Mouse (Mus musculus) MEL (cell line): ENCODE data around the gene Arhgef39.

Experiments used
- BHLHE40 ChIP-seq: IDR thresholded peaks from 2 replicates; pipeline ENCODE4 v1.6.1; 2012; ENCODE audit warnings: low read depth, mild to moderate bottlenecking, inconsistent platforms, low read length, improper control_type of control experiment, borderline replicate concordance
- CHD1 ChIP-seq: IDR thresholded peaks from 2 replicates; pipeline ENCODE4 v1.6.1; 2012; ENCODE audit warnings: low read depth, mild to moderate bottlenecking, inconsistent platforms, low read length, improper control_type of control experiment
- CTCF ChIP-seq, 3 experiments: IDR thresholded peaks in 2 of 3; conservative IDR thresholded peaks in 1 of 3; 2 replicates each; pipeline ENCODE4 v1.5.1; 2011 to 2012; ENCODE audit warnings: low read length in 3 of 3, low read depth in 2 of 3, mild to moderate bottlenecking in 2 of 3, improper control_type of control experiment in 1 of 3, inconsistent platforms in 1 of 3, mixed read lengths in 1 of 3, moderate library complexity in 1 of 3; ENCODE audit not compliant: control insufficient read depth in 1 of 3, insufficient read depth in 1 of 3, poor library complexity in 1 of 3, severe bottlenecking in 1 of 3
- EP300 ChIP-seq, 2 experiments: IDR thresholded peaks; 2 replicates each; pipeline ENCODE4 v1.6.1; 2011; ENCODE audit warnings: improper control_type of control experiment in 2 of 2, low read length in 2 of 2, low read depth in 1 of 2, mild to moderate bottlenecking in 1 of 2
- NRF1 ChIP-seq: IDR thresholded peaks from 2 replicates; pipeline ENCODE4 v1.6.1; 2014; ENCODE audit warnings: low read depth, mild to moderate bottlenecking, inconsistent platforms, low read length, improper control_type of control experiment, moderate library complexity; ENCODE audit not compliant: poor library complexity, insufficient read depth, severe bottlenecking
- POLR2A ChIP-seq, 2 experiments: IDR thresholded peaks; 2 replicates each; pipeline ENCODE4 v1.6.1; 2011 to 2012; ENCODE audit warnings: low read length in 2 of 2, mild to moderate bottlenecking in 2 of 2, control low read depth in 1 of 2, improper control_type of control experiment in 1 of 2, low read depth in 1 of 2, moderate library complexity in 1 of 2; ENCODE audit not compliant: control insufficient read depth in 1 of 2, insufficient read depth in 1 of 2, poor library complexity in 1 of 2
- SIN3A ChIP-seq: IDR thresholded peaks from 2 replicates; pipeline ENCODE4 v1.6.1; 2012; ENCODE audit warnings: low read length, improper control_type of control experiment, inconsistent platforms
- UBTF ChIP-seq: IDR thresholded peaks from 2 replicates; pipeline ENCODE4 v1.6.1; 2012; ENCODE audit warnings: low read depth, mild to moderate bottlenecking, inconsistent platforms, low read length, improper control_type of control experiment, moderate library complexity, borderline replicate concordance; ENCODE audit not compliant: insufficient read depth
- USF1 ChIP-seq: IDR thresholded peaks from 2 replicates; pipeline ENCODE4 v1.6.1; 2014; ENCODE audit warnings: low read depth, mild to moderate bottlenecking, inconsistent platforms, low read length, improper control_type of control experiment, moderate library complexity
- ZNF384 ChIP-seq: IDR thresholded peaks from 2 replicates; pipeline ENCODE4 v1.6.1; 2012; ENCODE audit warnings: low read depth, mild to moderate bottlenecking, inconsistent platforms, low read length, improper control_type of control experiment

DNA sequence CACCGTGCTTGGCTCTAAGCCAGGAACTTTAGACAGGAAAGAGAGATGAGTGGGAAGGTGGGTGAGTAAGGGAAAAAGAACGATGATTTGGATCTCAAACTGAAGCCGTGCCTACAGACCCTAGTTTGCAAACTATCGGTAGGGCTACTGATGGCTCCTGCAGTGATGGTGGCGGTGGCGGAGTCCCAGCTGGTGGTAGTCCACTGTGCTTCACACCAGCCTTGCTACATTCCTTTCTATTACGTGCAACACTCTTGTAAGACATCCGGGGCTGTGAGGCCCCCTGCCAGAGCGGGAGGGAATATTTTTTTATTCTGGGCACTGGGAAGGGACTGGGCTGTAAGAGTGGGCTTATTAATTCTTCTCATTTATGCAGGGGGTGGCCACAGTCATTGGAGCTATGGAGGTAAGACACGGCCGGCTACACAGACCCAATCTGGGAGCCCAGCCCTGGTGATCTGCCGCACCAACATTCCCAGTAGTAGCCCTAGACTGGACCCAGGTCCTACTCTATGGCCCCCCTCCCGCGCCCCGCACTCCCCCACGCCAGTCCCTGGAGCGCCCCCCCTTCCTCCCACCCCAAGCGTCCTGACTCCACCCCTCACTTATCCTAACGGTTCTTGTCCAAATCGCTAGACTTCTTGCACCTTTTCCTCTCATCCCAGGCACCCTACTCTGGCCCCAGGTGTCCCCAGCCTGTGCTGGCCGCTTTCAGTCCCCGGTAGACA is 8.6 kb upstream of the Arhgef39 start:
- TF ChIP-seq ZNF384 (no peak), EP300 (IDR thresholded peaks at IDR 0.05; ENCODE audit: low read depth in 1 of 2, low read length in 2 of 2) (peak in 1 of 2 experiments; percentile 24; a peak in 1 of 4 replicates), BHLHE40 (no peak), CTCF (IDR thresholded peaks at IDR 0.05 in 2 of 3, conservative IDR thresholded peaks at IDR 0.05 in 1 of 3; ENCODE audit: control insufficient read depth in 1 of 3, insufficient read depth in 1 of 3, low read depth in 2 of 3, low read length in 3 of 3, poor library complexity in 1 of 3, severe bottlenecking in 1 of 3) (no peak), USF1 (no peak), CHD1 (0 out of 2 replicates have a peak, but pooled peaks have one; percentile 54), POLR2A (IDR thresholded peaks at IDR 0.05; ENCODE audit: control insufficient read depth in 1 of 2, insufficient read depth in 1 of 2, low read depth in 1 of 2, low read length in 2 of 2, poor library complexity in 1 of 2) (no peak; a peak in 1 of 4 replicates), NRF1 (no peak), SIN3A (no peak), UBTF (no peak)
